8 mouse cellular contexts compared by ENCODE assay signal in the genomic region with DNA sequence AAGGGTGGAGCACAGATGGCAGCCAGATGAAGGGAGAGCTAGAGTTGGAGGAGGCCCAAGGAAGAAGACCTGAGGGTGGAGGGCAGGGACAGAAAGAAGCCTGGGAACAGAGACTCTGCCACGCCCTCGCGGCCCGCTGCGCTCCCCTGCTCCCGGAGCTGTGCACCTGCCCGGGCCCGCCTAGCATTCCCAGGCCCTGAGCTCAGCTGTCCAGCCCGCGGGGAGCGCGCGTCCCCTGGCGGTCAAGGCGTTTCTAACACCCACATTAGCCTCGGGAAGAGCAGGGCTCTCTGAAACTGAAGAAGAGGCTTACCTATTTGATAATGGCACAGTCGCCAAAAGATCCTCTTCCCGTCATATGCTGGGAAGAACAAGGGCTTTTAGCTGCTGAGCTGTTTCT. TPM values are rescaled to one million over a fixed set of nuclear protein-coding genes. Genes with fewer than 3 reads are reported as not detected.
DNase-seq lines count a peak whose midpoint lies in the region; ATAC-seq lines count a peak whose summit lies in the region.

No protein-coding gene starts in this region.

- H3K27ac ChIP-seq in embryonic facial prominence, embryonic 11.5 days (replicated peaks; ENCODE audit: low read depth, low read length) = no peak overlapping the region

- no peak overlapping the region for H3K4me3 ChIP-seq in embryonic facial prominence, embryonic 11.5 days (ENCODE audit: low read depth, low read length)

- no peaks in the 10 kb centered on the region for H3K4me1 ChIP-seq in embryonic facial prominence, embryonic 11.5 days (ENCODE audit: control insufficient read depth, insufficient read depth, low read length)

- no peaks in the 10 kb centered on the region for H3K36me3 ChIP-seq in embryonic facial prominence, embryonic 11.5 days (replicated peaks; ENCODE audit: control insufficient read depth, insufficient read depth, low read depth, low read length)

- peak; percentile 67 to 72 for DNase-seq in left cerebral cortex, adult 18-20 months (ENCODE audit: low spot score in 2 of 2)
- DNase-seq in left cerebral cortex, adult 11 months (ENCODE audit: low spot score) = no peak
- peak; percentile 86 for DNase-seq in adrenal gland, adult 2 months
- DNase-seq in embryonic facial prominence, embryonic 11.5 days (ENCODE audit: low spot score) = peak; percentile 72
- peak; percentile 84 for DNase-seq in heart, postnatal 4 days
- DNase-seq in liver = peak; percentile 78
- peak; percentile 81 for DNase-seq in ovary, postnatal 36 days (ENCODE audit: low spot score)
- DNase-seq in urinary bladder, postnatal 36 days (ENCODE audit: low spot score in 2 of 2) = peak; percentile 80 to 89

- 6% methylated on average over 18 of the region's 18 CpGs for WGBS in embryonic facial prominence, embryonic 11.5 days

- no peaks in the 10 kb centered on the region; the same call in 1 of the 2 replicates for H3K27me3 ChIP-seq in embryonic facial prominence, embryonic 11.5 days (ENCODE audit: control insufficient read depth, insufficient read depth, low read length)

- H3K9me3 ChIP-seq in embryonic facial prominence, embryonic 11.5 days (replicated peaks; ENCODE audit: control insufficient read depth, low read length) = no peaks in the 10 kb centered on the region

- no peak overlapping the region for H3K9ac ChIP-seq in embryonic facial prominence, embryonic 11.5 days (replicated peaks; ENCODE audit: low read length)

- no peak overlapping the region for H3K4me2 ChIP-seq in embryonic facial prominence, embryonic 11.5 days (ENCODE audit: low read depth, low read length)

- ATAC-seq in embryonic facial prominence, embryonic 11.5 days (replicated peaks; ENCODE audit: insufficient number of reproducible peaks, low FRiP score, low TSS enrichment, low read depth) = no peak

RNA-seq across cellular contexts. Expression of a gene that starts 4.3 kb away (rescaled TPM):
- total RNA-seq in left cerebral cortex, adult 18-20 months (2021) = 1 to 10 TPM; 8.2 to 9.6 TPM
- 1 to 10 TPM; 6.5 to 8.3 TPM for total RNA-seq in adrenal gland, adult 2 months (2021)
- 16.9 and 20.2 TPM in 2 replicates for polyA plus RNA-seq in adrenal gland, adult 2 months (2012; rRNA removed)
- 4.7 and 5.2 TPM in 2 replicates for polyA plus RNA-seq in embryonic facial prominence, embryonic 11.5 days (2014; fragmentation: Nextera tagmentation; extraction: Ambion mirVana)
- total RNA-seq in heart, postnatal 4 days (2021) = 10 to 100 TPM; 39.0 to 47.2 TPM

RNA-seq across cellular contexts. Expression of a gene that starts 4.6 kb away (rescaled TPM):
- 10 to 100 TPM; 17.1 to 18.1 TPM for total RNA-seq in left cerebral cortex, adult 18-20 months (2021)
- 10 to 100 TPM; 13.2 to 13.3 TPM for total RNA-seq in adrenal gland, adult 2 months (2021)
- 12.3 and 21.5 TPM in 2 replicates for polyA plus RNA-seq in adrenal gland, adult 2 months (2012; rRNA removed)
- 20.1 and 21.5 TPM in 2 replicates for polyA plus RNA-seq in embryonic facial prominence, embryonic 11.5 days (2014; fragmentation: Nextera tagmentation; extraction: Ambion mirVana)
- 1 to 10 TPM; 9.0 to 9.5 TPM for total RNA-seq in heart, postnatal 4 days (2021)

RNA-seq across cellular contexts. Expression of a gene that starts 17.9 kb away (rescaled TPM):
- total RNA-seq in left cerebral cortex, adult 18-20 months (2021) = 10 to 100 TPM; 32.2 to 36.4 TPM
- total RNA-seq in adrenal gland, adult 2 months (2021) = 10 to 100 TPM; 21.7 to 25.5 TPM
- polyA plus RNA-seq in adrenal gland, adult 2 months (2012; rRNA removed) = 92.3 and 94.7 TPM in 2 replicates
- polyA plus RNA-seq in embryonic facial prominence, embryonic 11.5 days (2014; fragmentation: Nextera tagmentation; extraction: Ambion mirVana) = 7.1 and 8.2 TPM in 2 replicates
- 10 to 100 TPM; 13.8 to 18.6 TPM for total RNA-seq in heart, postnatal 4 days (2021)

RNA-seq across cellular contexts. Expression of a gene that starts 19.3 kb away (rescaled TPM):
- 10 to 100 TPM; 39.1 to 45.2 TPM for total RNA-seq in left cerebral cortex, adult 18-20 months (2021)
- total RNA-seq in adrenal gland, adult 2 months (2021) = 10 to 100 TPM; 36.5 to 40.8 TPM
- polyA plus RNA-seq in adrenal gland, adult 2 months (2012; rRNA removed) = 36.3 and 37.8 TPM in 2 replicates
- 87.1 and 94.5 TPM in 2 replicates for polyA plus RNA-seq in embryonic facial prominence, embryonic 11.5 days (2014; fragmentation: Nextera tagmentation; extraction: Ambion mirVana)
- total RNA-seq in heart, postnatal 4 days (2021) = 10 to 100 TPM; 42.4 to 43.5 TPM

RNA-seq across cellular contexts. Expression of a gene that starts 40.0 kb away (rescaled TPM):
- total RNA-seq in left cerebral cortex, adult 18-20 months (2021) = 1 to 10 TPM; 3.5 to 4.3 TPM
- 1 to 10 TPM in 1 of 2 experiments, under 1 TPM in 1; 0.98 to 5.2 TPM for total RNA-seq in adrenal gland, adult 2 months (2021)
- 1.3 and 3.7 TPM in 2 replicates for polyA plus RNA-seq in adrenal gland, adult 2 months (2012; rRNA removed)
- polyA plus RNA-seq in embryonic facial prominence, embryonic 11.5 days (2014; fragmentation: Nextera tagmentation; extraction: Ambion mirVana) = 3.9 and 5.6 TPM in 2 replicates
- under 1 TPM; 0.33 to 0.36 TPM for total RNA-seq in heart, postnatal 4 days (2021)
